Mouse (Mus musculus): ENCODE measurements around the gene Adamts9.

Gene Adamts9

DNA sequence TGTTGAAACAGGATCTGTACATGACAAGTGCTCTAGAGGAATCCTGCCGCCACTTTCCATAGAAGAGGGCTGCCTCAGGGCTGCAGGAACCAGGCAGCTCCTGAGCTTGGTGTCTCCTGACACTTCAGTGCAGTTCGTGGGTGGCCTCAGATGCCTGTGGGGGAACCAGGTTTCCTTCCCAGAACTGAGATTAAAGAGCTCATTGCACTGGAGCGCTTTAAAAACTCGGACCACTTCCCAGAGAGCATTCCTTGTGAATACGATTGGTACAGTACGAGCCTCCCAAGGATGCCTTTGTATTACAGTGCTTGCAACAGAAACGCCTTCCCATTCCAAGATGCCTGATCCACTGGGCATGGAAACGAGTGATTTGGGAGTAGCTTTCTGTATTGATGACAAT, 18.8 kb downstream of the Adamts9 start:
- in situ Hi-C loops (cut with MboI): no loop called here

DNA sequence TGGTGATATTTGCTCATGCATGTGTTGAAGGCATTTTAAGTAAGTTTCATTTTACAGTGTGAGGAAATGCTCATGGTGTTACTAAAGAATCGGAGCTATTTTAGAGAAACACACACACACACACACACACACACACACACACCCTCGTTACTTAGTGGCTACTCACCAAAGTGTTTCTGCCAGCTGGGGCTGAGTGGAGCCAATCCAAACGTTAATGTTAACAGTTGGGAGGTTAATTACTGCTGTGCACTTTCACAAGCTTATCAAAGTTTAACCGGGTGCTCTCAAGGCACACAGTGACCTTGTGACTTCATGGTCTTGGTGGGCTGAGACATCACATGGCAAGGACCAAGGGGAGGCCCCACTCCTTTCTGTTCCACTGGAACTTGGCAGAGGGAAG, 21.4 kb downstream of the Adamts9 start:
- in situ Hi-C loops (cut with MboI): no loop called here

DNA sequence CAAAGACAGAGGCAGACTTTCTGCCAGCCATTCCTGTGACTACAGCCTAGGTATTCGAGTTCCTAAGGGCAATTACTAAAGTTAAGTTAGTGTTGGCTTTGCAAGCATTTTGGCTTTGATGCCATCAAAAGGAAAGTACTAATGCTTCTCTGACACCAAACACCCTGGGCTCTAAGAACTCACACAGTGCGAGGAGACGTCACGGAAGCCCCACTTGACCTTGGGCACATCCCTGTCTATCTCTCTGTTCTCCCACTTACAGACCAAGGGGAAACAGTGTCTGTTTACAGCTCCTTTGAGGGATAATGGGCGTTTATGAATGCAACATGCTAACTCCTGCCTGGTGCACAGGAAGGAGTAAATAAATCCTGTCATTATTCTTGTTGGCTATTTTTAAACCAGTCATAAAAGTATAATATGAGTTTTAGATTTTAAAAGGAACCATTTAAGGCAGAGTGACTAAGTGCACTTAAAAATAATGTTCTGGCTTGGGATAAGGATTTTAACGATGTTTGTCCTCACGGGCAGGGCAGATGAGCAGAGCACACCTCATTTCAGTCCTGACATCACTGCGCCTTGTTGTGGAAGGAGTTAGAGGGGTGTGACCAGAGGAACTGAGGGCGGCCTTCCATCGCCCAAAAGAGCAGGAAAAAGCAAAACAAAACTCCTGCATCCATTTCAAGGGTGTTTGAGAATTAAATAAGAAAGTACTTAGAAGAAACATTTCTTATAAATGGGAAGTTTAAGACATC, 22.2 kb downstream of the Adamts9 start:
- in situ Hi-C loops (cut with MboI): no loop called here

DNA sequence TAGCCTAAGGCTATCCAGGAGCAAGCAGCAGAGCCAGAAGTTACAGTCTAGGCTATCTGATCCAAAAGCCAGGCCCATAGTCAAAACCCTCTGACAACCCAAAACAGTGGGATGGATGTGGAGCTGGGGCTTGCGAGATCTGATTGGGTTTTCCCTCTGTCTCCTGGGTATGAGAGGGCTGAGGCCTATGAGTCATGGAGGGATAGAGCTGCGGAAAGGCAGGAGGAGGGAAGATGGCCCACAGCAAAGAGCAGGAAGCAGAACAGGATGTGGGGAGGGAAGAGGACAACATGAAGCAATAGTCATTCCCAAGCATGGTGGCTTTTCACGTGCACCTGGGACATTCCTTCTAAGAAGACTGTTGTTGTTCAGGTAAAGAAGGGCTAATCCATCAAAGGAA, 32.7 kb downstream of the Adamts9 start:
- in situ Hi-C loops (cut with MboI): no loop called here

DNA sequence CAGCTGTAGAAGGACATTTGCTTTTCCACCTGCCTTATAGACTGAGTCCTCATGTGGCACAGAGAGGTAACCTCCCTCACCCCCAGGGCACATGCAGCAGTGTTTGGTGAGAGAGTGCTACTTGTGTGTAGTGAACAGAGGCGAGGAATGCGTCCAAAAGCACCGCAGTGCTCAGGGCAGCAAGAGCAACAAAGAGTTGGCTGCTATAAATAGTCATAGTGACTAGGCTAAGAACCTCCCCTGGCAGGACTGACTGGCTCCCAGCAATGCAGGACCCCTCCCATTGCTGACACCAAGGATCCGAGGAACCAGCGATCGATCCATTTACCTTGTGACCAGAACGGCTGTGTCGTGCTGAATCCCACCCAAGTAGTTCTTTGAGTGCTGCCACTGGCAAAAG, 33.9 kb downstream of the Adamts9 start:
- in situ Hi-C loops (cut with MboI): no loop called here

DNA sequence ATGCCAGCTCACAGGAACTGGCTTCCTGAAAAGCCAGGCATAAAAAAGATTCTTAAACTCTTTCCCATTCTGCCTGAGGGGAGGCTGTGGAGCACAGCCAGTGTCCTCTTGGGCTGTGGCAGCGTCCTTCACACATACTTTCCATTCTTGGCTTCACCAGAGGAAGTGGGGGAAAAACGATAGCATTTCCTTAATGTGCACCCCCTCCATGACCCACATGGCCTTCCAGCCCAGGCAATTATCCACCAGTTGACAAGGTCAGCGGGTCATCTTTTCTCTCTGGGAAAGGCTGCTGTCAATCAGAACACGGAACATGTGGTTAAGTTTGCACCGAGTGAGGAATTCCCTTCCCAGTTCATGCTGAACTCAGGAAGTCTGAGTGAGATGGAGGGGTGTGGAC, 37.4 kb downstream of the Adamts9 start:
- in situ Hi-C loops (cut with MboI): no loop called here

DNA sequence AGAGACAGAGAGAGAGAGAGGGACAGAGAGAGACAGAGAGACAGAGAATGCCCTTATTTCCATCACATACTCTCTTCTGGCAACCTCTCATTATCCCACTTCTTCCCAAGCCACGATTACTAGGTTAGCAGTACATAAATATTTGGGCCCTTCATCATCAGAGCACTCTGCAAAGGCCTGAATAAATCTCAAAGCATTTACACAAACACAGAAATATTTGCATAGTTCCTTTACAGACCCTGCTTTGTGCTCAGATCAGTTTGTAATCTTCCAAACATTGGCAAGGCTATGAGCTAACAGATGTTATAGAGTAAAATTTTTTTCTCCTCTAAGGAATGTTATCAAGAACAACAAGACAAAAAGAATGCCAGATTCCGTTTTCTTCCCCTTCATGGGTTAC, 38.8 kb downstream of the Adamts9 start:
- in situ Hi-C loops (cut with MboI): no loop called here

DNA sequence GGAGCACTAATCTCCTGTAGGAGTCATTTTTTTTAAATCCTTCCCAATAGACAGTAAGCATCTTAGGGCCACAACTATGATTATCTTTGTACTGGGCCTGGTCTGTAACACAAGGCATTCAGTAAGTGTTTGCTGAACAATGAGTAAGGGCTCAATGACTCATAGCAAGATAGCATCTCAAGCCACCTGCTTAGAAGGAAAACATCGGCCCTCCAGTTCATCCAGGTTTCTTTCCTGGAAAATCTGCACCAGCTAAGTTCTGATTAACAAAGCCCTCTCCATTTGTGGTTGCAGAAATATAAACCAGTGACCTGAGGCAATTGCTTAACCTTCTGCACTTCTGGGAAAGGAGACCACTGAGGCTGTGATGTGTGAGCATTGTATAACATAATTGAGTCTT, 39.3 kb downstream of the Adamts9 start:
- in situ Hi-C loops (cut with MboI): no loop called here

DNA sequence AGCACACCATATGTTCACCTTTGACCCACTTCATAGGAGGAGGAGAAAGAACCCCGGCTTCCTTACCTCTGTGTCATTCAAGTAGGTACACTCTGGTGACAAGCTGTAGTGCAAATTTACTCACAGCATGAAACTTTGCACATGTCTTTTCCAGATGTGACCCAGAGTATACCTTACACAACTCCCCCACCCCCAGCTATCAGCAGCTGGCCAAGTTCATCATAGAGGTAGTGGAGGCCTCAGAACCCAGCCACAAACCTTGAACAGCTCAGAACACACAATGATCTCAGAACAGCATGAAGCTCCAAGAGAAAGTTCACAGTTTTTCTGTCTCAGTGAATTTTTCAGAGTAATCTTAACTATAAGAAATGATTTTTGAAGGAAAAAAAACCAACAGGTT, 51.8 kb downstream of the Adamts9 start:
- in situ Hi-C loops (cut with MboI): no loop called here

DNA sequence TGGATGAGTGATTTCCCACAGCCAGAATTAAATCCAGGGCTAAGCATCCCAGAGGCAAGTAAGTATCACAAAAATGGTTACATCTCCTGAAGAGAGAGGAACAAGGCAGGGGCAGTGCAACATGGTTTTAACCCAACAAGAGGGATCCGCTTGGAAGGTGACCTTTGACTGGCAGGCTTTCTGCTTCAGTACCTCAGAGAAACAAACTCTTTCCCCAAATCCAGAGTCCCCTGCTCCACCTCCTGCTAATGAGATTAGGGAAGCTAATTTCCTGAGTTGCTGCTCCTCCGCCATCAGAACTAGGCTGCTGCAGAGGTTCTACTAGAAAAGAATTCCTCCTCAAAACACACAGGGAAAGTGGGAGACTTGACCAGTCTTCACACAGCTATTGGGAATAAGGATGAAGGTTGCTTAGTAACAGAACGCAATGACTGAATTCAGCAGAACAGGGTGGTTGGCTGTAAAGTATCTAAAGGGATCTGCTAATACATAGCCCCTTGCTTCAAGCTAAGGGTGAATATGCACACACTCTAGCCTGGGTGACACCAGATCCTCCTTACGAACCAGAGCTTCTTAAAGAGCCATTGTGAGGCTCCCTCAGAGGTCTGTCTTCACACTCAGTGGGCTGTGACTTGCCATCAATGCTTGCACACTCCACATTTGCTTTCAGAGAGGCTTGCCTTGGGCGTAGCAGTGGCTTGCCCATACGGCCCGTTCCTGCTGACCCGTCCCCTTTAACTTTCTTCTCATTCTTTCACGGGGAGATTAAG, 60.0 kb downstream of the Adamts9 start:
- in situ Hi-C loops (cut with MboI): no loop called here

DNA sequence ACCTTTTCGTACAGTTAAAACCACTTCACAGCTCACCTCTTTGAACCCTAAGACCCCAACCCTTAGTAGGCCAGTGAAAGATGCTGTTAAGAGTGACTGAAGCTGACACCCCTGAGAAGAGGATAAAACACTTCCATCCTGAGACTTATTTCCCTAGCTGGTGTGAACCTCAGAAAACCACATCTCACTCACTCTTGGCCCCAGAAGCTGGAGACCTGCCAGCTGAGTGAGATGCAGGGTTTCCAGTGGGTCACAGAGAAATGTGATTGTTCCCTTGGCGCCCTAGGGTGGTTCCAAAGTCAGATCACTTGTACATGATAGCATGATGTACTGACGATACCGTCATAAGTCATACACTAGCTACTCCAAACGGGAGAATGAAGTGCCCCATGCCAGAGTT, 60.8 kb downstream of the Adamts9 start:
- in situ Hi-C loops (cut with MboI): no loop called here

DNA sequence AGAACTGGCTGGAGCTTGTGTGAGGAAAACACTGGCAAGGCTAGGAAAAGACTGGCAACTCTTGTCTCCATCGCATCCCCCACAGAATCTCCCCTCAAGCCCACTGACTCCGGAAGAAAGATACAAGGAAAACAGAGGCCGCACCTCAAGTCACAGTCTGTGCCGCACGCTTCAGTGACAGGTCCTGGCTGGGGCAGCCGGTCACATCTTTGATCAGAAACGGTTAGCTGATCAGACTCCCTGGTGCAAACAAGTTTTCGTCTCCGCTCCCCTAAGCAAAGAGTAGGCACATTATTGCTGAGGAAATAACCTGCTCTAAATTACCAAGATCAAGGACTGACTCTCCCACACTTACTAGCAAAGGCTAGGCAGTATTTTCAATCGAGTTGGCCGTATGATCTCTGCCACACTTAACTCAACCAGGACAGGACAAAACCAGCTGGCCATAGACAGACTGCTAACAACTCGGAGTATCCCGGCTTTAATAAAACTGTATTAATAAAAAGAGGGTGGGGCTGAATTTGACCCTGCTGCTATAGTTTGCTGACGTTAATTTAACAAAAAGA, 63.5 kb downstream of the Adamts9 start:
- in situ Hi-C loops (cut with MboI): no loop called here

DNA sequence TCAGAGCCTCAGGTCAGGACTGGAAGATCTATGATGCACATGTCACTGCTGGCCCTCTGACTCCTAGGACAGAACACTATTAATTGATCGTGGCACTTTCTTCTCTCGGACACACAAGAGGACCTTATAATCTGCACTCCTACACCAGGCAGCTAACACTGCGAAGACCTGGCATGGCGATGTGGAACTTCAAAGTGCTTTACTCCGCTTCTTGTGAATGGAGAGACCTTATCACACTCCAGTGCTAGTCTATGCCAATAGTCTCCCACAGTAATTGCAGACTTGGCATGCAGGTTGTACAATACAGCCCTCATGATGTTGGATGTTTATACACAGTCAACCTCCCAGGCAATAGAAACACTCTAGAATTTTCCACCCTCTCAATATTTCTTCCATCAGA, 64.5 kb downstream of the Adamts9 start:
- in situ Hi-C loops (cut with MboI): no loop called here

DNA sequence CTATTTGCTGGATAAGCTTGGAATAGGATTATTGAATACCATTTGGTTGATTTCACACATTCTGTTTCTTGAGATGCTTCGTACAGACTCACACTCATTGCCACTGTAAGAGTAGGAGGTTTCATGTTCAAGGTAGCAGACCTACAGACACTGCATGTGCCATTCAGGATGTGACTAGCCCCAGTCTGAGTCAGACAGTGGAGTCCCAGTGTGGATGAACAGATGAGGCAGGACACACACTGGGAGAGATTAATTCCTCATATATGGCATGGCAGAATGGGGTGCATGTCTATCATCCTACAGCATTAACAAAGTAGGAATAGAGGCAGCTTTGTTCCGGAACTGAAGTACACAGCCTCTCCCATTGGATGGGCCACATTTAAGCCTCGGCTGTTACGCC, 66.1 kb downstream of the Adamts9 start:
- in situ Hi-C loops (cut with MboI): no loop called here

DNA sequence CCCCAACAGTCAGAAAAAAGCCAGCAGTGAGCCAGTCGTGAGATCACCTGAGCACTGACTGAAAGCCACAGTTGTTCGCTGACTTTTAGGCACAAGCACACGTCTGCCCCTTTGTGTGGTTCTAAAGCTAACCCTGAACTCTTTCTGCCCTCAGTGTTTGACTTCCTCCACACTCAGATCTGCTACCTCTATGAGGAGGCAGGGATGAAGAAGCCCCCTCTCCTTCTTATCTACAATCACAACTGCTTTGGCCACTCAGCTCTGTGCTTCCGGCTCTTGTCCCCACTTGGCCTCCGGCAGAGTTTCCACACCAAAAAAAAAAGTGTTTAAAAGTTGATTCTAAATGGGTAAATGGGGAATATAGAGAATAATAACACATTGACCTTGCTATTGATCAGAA, 67.2 kb downstream of the Adamts9 start:
- in situ Hi-C loops (cut with MboI): no loop called here

DNA sequence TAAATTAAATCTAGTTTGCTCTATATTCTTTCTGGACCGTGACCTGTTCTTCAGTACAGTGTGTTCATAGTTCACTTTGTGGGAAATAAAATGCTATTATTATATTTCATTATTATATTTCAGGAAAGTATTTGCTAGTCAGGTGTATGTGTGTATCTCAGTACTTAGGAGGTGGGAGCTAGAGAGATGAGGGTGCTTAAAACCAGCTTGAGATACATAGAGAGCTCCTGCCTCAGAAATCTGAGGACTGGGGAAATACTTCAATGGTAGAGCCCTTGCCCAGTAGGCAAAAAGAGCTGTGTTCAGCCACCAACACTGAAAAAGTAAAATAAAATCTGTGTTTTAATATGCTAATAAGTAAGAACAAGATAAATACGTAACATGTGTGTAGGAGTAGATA, 68.0 kb downstream of the Adamts9 start:
- in situ Hi-C loops (cut with MboI): no loop called here

DNA sequence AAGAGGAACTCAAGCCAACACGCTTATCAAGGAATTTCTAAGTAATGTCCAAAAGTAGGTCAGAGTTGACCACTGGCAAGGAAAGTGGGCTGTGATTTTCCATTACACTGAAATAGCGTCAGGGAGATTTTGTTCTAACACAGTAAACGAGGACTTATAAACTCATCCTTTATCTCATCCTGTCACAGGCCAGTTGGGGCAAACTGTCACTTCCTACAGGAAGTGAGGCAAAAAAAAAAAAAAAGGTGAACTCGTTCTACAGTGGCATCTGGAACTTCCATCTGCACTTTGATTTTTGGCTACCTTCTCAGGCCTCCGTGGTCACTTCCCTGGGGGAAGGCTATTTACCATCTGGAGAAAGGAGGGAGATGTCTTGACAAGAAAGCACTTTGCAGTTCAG, 68.4 kb downstream of the Adamts9 start:
- in situ Hi-C loops (cut with MboI): no loop called here

DNA sequence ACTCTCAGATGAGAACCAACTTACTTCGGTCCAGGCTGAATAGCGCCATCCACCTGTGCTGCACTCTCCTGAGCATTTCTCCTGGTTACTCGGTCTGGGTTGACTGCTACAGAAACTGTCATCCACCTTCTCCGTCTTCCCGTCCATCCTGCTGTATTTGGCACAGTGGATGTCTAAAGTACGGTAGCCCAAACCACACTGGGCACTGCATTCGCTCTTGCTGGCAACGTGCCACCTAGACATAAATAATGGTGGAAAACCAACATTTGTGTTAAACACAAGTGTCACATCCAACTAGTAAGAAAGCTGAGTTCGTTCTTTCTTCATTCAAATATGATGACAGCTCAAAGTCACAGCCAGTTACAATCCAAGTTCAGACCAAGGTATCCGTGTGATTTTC, 70.5 kb downstream of the Adamts9 start:
- in situ Hi-C loops (cut with MboI): no loop called here

DNA sequence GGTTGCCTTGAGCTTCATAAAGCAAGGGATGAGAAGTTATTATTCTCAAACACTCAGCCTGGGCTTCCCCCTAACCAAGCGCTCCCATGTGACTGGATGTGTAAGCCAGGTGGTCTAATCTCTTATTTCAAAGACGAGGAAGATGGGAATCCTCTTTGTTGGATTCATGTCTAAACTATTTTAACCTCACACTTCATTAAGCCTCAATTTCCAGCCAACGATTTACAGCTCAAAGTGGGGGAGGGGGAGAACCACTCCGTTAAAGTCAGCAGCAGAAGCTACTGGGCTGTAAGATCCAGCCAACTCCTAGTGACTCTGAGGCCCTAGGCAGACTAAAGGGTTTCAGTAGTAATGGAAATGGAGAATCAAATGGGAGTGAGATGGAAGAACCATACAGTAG, 71.5 kb downstream of the Adamts9 start:
- in situ Hi-C loops (cut with MboI): no loop called here

DNA sequence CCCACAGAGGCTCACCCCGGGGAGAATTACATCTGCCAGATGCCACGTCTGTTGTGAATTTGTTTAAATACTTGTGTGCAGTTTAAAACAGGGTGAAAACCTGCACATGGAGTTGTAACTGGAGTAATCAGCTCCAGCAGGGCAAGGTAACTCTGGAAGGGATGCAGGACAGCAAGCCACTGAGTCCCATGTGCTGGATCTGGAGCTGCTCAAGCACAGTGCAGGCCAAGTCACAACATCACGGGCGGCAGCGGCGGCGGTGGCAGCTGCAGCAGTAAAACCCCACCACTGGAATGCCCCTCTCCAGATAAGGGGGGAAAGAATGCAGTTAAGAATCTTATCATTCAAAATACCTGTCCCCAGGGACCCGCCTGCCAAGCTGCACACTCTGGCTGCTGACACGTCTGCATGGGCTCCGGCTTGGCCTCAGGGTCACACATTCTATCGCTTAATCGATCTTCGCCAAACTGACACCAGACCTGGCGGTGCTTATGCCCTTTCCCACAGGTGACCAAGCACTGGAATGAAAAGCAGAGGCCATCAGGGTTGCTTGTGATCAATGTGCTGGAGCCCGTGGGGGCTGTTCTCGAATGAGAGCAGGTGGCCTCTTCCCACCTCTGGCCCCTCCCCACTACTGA, 73.6 kb downstream of the Adamts9 start:
- in situ Hi-C loops (cut with MboI): no loop called here

DNA sequence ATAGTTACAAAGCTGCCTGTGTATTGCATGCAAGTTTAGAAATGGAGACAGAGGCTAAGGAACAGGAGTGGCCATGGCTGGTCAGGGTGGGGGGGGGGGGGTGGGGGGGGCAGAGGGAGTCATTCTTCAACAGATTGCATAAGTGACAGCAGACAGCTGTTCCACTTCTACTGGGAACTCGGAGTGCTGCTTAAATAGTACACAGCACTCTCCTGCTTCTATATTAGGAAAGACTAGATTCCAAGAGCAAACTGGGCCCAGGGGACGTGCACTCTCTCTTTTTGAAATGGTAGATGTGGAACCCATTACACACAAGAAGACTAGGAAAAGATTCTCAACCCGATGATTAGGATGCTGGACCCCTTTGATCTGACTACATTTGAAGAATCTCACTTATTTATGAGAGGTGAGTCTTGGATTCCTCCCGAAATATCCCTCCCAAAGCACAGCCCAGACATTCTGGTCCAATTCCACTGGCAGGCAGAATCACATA, 74.2 kb downstream of the Adamts9 start, which contains the start of gene Gm15737:
TSS of gene Gm15737 (plus strand) at position 269 of the 493 bp plus-strand sequence.
- in situ Hi-C loops (cut with MboI): no loop called here

DNA sequence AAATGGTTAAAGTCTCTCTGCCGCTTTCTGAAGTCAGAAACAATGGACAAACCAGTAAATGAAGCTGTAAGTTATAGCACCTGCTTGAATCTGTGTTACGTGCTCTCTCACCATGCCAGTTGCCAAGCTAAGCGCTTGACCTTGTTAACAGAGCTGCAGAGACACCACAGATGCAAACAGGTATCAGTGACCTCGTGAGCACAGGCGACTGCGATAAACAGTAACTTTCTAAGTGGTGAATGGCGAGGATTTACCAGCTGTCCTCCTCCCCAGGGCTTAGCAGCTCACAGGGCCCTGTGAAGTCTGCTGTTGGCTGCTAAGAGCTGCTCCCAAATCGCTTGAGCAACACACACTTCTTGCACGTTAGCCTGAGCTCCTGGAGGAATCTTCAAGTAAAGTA, 80.7 kb downstream of the Adamts9 start:
- in situ Hi-C loops (cut with MboI): no loop called here
